Mouse (Mus musculus): Measurements from ENCODE around the gene Prkd2.

- no peak for TF ChIP-seq CTCF (IDR thresholded peaks at IDR 0.05; ENCODE audit: insufficient read depth, low read length)
- TF ChIP-seq POLR2A (IDR thresholded peaks at IDR 0.05; ENCODE audit: borderline replicate concordance, extremely low read depth, low read depth, low read length), result no peak
These were observed 33.9 kb downstream of the Prkd2 start for GRCm38 (mm10) chr7:16876608-16877007.
